Mouse (Mus musculus) kidney, embryonic 16.5 days (tissue): ENCODE results near the gene Clec16a. TPM values are rescaled to one million over a fixed set of nuclear protein-coding genes. Genes with fewer than 3 reads are reported as not detected.

Source experiments
- ATAC-seq: fragments of 200-750 bp; cut with Nextera tagmentation; 2 replicates; pipeline ENCODE4 v1.8.0; 2017; ENCODE audit warnings: moderate TSS enrichment; ENCODE audit not compliant: low FRiP score, low TSS enrichment
- H3K27ac ChIP-seq: fragments of 300-500 bp; sonication (generic); 2 replicates; pipeline ENCODE4 v1.5.1; 2014; ENCODE audit warnings: low read length
- H3K27me3 ChIP-seq: fragments of 300-500 bp; sonication (generic); 2 replicates; pipeline ENCODE4 v1.6.1; 2014; ENCODE audit warnings: low read length, control low read depth, mixed read lengths; ENCODE audit not compliant: insufficient read depth
- H3K36me3 ChIP-seq: fragments of 300-500 bp; sonication (generic); 2 replicates; pipeline ENCODE4 v1.6.1; 2014; ENCODE audit warnings: low read length, control low read depth, mixed read lengths; ENCODE audit not compliant: insufficient read depth
- H3K4me1 ChIP-seq: fragments of 300-500 bp; sonication (generic); 2 replicates; pipeline ENCODE4 v1.6.1; 2014; ENCODE audit warnings: low read length, control low read depth, mixed read lengths; ENCODE audit not compliant: insufficient read depth
- H3K4me2 ChIP-seq: fragments of 300-500 bp; sonication (generic); replicated peaks from 2 replicates; pipeline ENCODE4 v1.6.1; 2014; ENCODE audit warnings: low read depth, low read length
- H3K4me3 ChIP-seq: fragments of 300-500 bp; sonication (generic); 2 replicates; pipeline ENCODE4 v1.5.1; 2014; ENCODE audit warnings: mild to moderate bottlenecking, low read length
- H3K9ac ChIP-seq: fragments of 300-500 bp; sonication (generic); replicated peaks from 2 replicates; pipeline ENCODE4 v1.6.1; 2014; ENCODE audit warnings: low read length
- H3K9me3 ChIP-seq: fragments of 300-500 bp; sonication (generic); 2 replicates; pipeline ENCODE4 v1.6.1; 2016; ENCODE audit warnings: low read length, control low read depth
- WGBS: fragments of 180-500 bp; shearing (Covaris S2); extraction: QIAGEN DNeasy Blood & Tissue Kit; methylation state at CpG from one replicate; pipeline ENCODE4 v1.1.7; 2014; 5-methylcytosine and 5-hydroxymethylcytosine counted together
- polyA plus RNA-seq: library from polyadenylated mRNA; unstranded; fragments of >200 nt; fragmentation: Nextera tagmentation; extraction: Ambion mirVana; gene quantifications from 2 replicates; pipeline ENCODE4 v1.2.1, GENCODE M21; 2015

Gene Clec16a
- polyA plus RNA-seq, 1 experiment from 2014 or later: 32.1 TPM

GRCm38 (mm10) chr16:10511134-10511520, 34.0 kb upstream of the Clec16a start:
- H3K4me2 ChIP-seq: no peak overlapping the region
- no peaks in the 10 kb centered on the region for H3K27me3 ChIP-seq
- H3K9ac ChIP-seq: no peak overlapping the region
- H3K4me1 ChIP-seq: 0 out of 2 replicates have a peak, but pooled peaks cover 6% of the 10 kb centered on the region
- ATAC-seq: no peak
- H3K27ac ChIP-seq: no peak overlapping the region
- no peaks in the 10 kb centered on the region for H3K36me3 ChIP-seq
- no peak overlapping the region for H3K4me3 ChIP-seq
- H3K9me3 ChIP-seq: no peaks in the 10 kb centered on the region
- WGBS: 83% methylated on average over 12 of the region's 12 CpGs

- H3K4me1 ChIP-seq: peaks cover 6% of the 10 kb centered on the region
- H3K27ac ChIP-seq: no peak overlapping the region
- no peaks in the 10 kb centered on the region for H3K9me3 ChIP-seq
- no peaks in the 10 kb centered on the region for H3K36me3 ChIP-seq
- H3K4me2 ChIP-seq: no peak overlapping the region
- no peak overlapping the region for H3K9ac ChIP-seq
- ATAC-seq: no peak
- 86% methylated on average over 12 of the region's 12 CpGs for WGBS
- no peak overlapping the region for H3K4me3 ChIP-seq
- H3K27me3 ChIP-seq: no peaks in the 10 kb centered on the region
Measured at GRCm38 (mm10) chr16:10515953-10516572, 29.1 kb upstream of the Clec16a start.

GRCm38 (mm10) chr16:10518030-10518429, 27.1 kb upstream of the Clec16a start:
- Histone ChIP-seq H3K9ac (no peak overlapping the region), H3K4me2 (no peak overlapping the region), H3K4me3 (no peak overlapping the region), H3K27ac (no peak overlapping the region), H3K27me3 (no peaks in the 10 kb centered on the region), H3K4me1 (peaks cover 6% of the 10 kb centered on the region), H3K36me3 (no peaks in the 10 kb centered on the region), H3K9me3 (no peaks in the 10 kb centered on the region)
- no peak for ATAC-seq
- WGBS: 56% methylated on average over 5 of the region's 5 CpGs

- H3K4me2 ChIP-seq: no peak overlapping the region
- H3K27ac ChIP-seq: no peak overlapping the region
- no peaks in the 10 kb centered on the region for H3K27me3 ChIP-seq
- no peaks in the 10 kb centered on the region for H3K36me3 ChIP-seq
- H3K9ac ChIP-seq: no peak overlapping the region
- ATAC-seq: peak; percentile 82
- H3K4me1 ChIP-seq: peaks cover 6% of the 10 kb centered on the region
- WGBS: 38% methylated on average over 2 of the region's 2 CpGs
- H3K9me3 ChIP-seq: no peaks in the 10 kb centered on the region
- no peak overlapping the region for H3K4me3 ChIP-seq
Measured at GRCm38 (mm10) chr16:10520908-10521614, 24.1 kb upstream of the Clec16a start.

DNA sequence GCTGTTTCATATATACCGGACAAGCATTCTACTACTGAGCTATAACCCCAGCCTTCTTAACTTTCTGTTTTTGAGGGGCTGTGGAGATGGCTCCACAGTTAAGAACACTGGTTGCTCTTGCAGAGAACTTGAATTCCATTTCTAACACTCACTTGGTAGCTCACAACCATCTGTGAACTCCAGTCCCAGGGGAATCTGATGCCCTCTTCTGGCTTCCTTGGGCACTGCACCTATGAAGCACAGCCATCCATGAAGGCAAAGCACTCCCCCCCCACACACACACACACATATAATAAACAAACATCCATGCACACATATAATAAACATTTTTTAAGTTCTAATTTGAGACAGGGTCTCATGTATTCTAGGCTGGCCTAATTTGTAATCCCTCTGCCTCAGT, 22.3 kb upstream of the Clec16a start:
- WGBS: 85% methylated on average over 1 of the region's 1 CpGs
- H3K27me3 ChIP-seq: no peaks in the 10 kb centered on the region
- no peaks in the 10 kb centered on the region for H3K4me1 ChIP-seq
- no peak overlapping the region for H3K4me3 ChIP-seq
- no peak overlapping the region for H3K27ac ChIP-seq
- no peak for ATAC-seq
- H3K36me3 ChIP-seq: no peaks in the 10 kb centered on the region
- H3K4me2 ChIP-seq: no peak overlapping the region
- H3K9ac ChIP-seq: no peak overlapping the region
- no peaks in the 10 kb centered on the region for H3K9me3 ChIP-seq

- no peak overlapping the region for H3K9ac ChIP-seq
- 84% methylated on average over 8 of the region's 8 CpGs for WGBS
- no peaks in the 10 kb centered on the region for H3K9me3 ChIP-seq
- no peak for ATAC-seq
- no peaks in the 10 kb centered on the region for H3K4me1 ChIP-seq
- no peaks in the 10 kb centered on the region for H3K36me3 ChIP-seq
- H3K27ac ChIP-seq: no peak overlapping the region
- H3K27me3 ChIP-seq: no peaks in the 10 kb centered on the region
- H3K4me3 ChIP-seq: no peak overlapping the region
- H3K4me2 ChIP-seq: no peak overlapping the region
Measured at GRCm38 (mm10) chr16:10523650-10524049, 21.5 kb upstream of the Clec16a start.

DNA sequence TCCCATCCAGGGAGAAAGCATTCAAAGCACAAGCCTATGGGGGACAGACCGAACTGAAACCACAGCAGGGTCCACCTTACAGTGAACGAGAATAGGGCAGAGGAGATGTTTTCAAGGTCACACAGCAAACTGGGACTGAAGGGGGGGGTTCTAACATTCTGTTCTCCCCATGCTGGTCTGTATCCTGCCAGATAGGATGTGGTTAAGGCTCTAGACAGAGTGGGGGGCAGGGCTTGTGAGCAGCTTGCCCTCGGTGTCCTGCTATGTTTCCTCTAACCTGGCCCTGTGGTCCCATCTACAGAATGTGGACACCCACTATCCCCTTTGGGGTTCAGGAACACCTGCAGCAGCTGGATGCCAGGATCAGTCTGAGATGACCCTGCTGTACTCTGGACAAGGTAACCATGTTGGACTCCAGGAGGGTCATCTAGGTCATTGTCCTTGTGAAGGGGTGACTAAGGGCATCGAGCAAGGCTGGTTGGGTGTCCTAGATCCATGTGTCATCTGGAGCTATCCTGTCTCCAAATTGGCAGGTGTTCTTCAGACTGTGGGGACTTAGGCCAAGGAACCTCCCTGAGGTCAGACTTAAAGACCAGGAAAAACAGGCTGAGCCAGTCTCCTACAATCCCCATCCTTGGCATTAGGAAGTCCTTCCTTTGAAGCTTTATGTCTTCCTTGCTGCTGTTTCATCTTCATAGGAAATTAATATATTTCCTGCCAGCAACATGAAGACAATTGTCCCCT, 20.1 kb upstream of the Clec16a start:
- H3K9ac ChIP-seq: no peak overlapping the region
- H3K27me3 ChIP-seq: no peaks in the 10 kb centered on the region
- H3K4me2 ChIP-seq: no peak overlapping the region
- peaks cover 4% of the 10 kb centered on the region; the same call in 1 of the 2 replicates for H3K36me3 ChIP-seq
- ATAC-seq: no peak
- 80% methylated on average over 4 of the region's 4 CpGs for WGBS
- no peak overlapping the region for H3K27ac ChIP-seq
- H3K4me1 ChIP-seq: no peaks in the 10 kb centered on the region
- no peaks in the 10 kb centered on the region for H3K9me3 ChIP-seq
- H3K4me3 ChIP-seq: no peak overlapping the region

- Histone ChIP-seq H3K4me1 (no peaks in the 10 kb centered on the region), H3K4me2 (no peak overlapping the region), H3K9me3 (no peaks in the 10 kb centered on the region), H3K27ac (no peak overlapping the region), H3K36me3 (peaks cover 6% of the 10 kb centered on the region), H3K9ac (no peak overlapping the region), H3K27me3 (no peaks in the 10 kb centered on the region), H3K4me3 (no peak overlapping the region)
- ATAC-seq: no peak
- 70% methylated on average over 2 of the region's 2 CpGs for WGBS
Measured at GRCm38 (mm10) chr16:10525610-10525980, 19.5 kb upstream of the Clec16a start.

DNA sequence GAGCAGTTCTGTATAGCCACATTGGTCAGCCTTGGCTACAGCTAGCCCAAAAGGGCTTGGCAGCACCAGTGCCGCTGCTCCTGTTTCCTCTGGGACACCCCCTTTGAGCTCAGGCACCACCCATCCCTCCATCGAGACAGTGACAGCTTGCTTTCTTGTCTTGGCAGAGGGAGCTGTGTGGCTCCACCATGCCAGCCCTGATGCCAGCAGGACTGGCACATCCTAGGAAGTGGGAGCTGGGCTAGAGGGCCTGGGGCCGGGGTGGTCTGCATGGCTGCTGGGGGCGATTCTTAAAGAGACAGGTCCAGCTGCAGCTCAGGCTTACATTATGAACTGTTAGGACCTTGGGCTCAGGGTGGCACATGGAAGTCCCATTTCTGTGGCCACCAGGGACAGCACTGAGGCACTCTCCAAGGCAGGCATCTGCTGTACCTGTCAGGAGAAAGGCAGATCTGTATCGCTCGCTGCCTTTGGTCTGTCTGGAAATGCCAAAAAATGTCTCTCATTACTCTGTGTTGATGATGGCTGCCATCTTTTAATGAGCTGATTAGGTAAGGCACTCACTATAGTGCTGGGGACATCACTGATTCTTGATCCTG, 18.0 kb upstream of the Clec16a start:
- ATAC-seq: no peak
- Histone ChIP-seq H3K27ac (no peak overlapping the region), H3K36me3 (peaks cover 14% of the 10 kb centered on the region), H3K4me2 (no peak overlapping the region), H3K4me1 (no peaks in the 10 kb centered on the region), H3K9me3 (no peaks in the 10 kb centered on the region), H3K9ac (no peak overlapping the region), H3K27me3 (no peaks in the 10 kb centered on the region), H3K4me3 (no peak overlapping the region)
- 81% methylated on average over 6 of the region's 6 CpGs for WGBS
